Mouse (Mus musculus) ovary, postnatal 14 days (tissue): ENCODE data around the gene Zdhhc13.

Source experiments
- DNase-seq: peaks from one replicate; pipeline ENCODE4 v3.0.0; 2022; ENCODE audit warnings: low spot score

The Zdhhc13 gene

GRCm38 (mm10) chr7:48842353-48842752 is 53.5 kb downstream of the Zdhhc13 start:
- DNase-seq: no peak

- no peak for DNase-seq
Observed at GRCm38 (mm10) chr7:48843541-48843940, 54.7 kb downstream of the Zdhhc13 start.

GRCm38 (mm10) chr7:48845213-48845973 is 56.6 kb downstream of the Zdhhc13 start:
- DNase-seq: no peak

- no peak for DNase-seq
Observed at GRCm38 (mm10) chr7:48846755-48847154, 58.0 kb downstream of the Zdhhc13 start.

- no peak for DNase-seq
Observed at GRCm38 (mm10) chr7:48847820-48848650, 59.2 kb downstream of the Zdhhc13 start, which contains the start of gene Csrp3. Gene Csrp3, minus strand, starts transcription at chr7:48848033.

- no peak for DNase-seq
Observed at GRCm38 (mm10) chr7:48851529-48852104, 62.8 kb downstream of the Zdhhc13 start.

GRCm38 (mm10) chr7:48853496-48853895 is 64.7 kb downstream of the Zdhhc13 start:
- no peak for DNase-seq

GRCm38 (mm10) chr7:48855461-48855860 is 66.7 kb downstream of the Zdhhc13 start:
- no peak for DNase-seq

GRCm38 (mm10) chr7:48858257-48858656 is 69.5 kb downstream of the Zdhhc13 start:
- DNase-seq: no peak

- no peak for DNase-seq
Observed at GRCm38 (mm10) chr7:48859362-48859761, 70.6 kb downstream of the Zdhhc13 start.

- DNase-seq: no peak
Observed at GRCm38 (mm10) chr7:48860948-48861347, 72.1 kb downstream of the Zdhhc13 start.

- DNase-seq: no peak
Observed at GRCm38 (mm10) chr7:48861796-48862195, 73.0 kb downstream of the Zdhhc13 start.

- DNase-seq: no peak
Observed at GRCm38 (mm10) chr7:48864199-48864598, 75.4 kb downstream of the Zdhhc13 start.

GRCm38 (mm10) chr7:48864671-48865458 is 76.1 kb downstream of the Zdhhc13 start:
- DNase-seq: no peak

- DNase-seq: no peak
Observed at GRCm38 (mm10) chr7:48867576-48867975, 78.8 kb downstream of the Zdhhc13 start.

GRCm38 (mm10) chr7:48870144-48870543 is 81.3 kb downstream of the Zdhhc13 start:
- DNase-seq: no peak

- no peak for DNase-seq
Observed at GRCm38 (mm10) chr7:48870579-48871180, 81.9 kb downstream of the Zdhhc13 start.

GRCm38 (mm10) chr7:48871292-48871691 is 82.5 kb downstream of the Zdhhc13 start:
- DNase-seq: no peak

GRCm38 (mm10) chr7:48875096-48875495 is 86.3 kb downstream of the Zdhhc13 start:
- no peak for DNase-seq

GRCm38 (mm10) chr7:48876526-48876925 is 87.7 kb downstream of the Zdhhc13 start:
- peak; percentile 21 for DNase-seq
